Mouse (Mus musculus): Measurements from ENCODE around the gene Tmem262. TPM values are rescaled to one million over a fixed set of nuclear protein-coding genes. Genes with fewer than 3 reads are reported as not detected.

Gene Tmem262
- total and polyA plus RNA-seq, 2 experiments from 2014 or later, result not detected

- peak; percentile 28 for DNase-seq
- 2% methylated on average over 44 of the region's 44 CpGs for WGBS
- 0 out of 2 replicates have a peak, but pooled peaks cover 5% of the 10 kb centered on the region for H3K36me3 ChIP-seq (ENCODE audit: insufficient read depth)
- peak overlapping the region; percentile 86 for H3K27ac ChIP-seq (ENCODE audit: low read depth, low read length)
- ATAC-seq, result peak; percentile 3
- H3K9me3 ChIP-seq (ENCODE audit: low read length), result no peaks in the 10 kb centered on the region
- peak overlapping the region; percentile 57 for H3K4me3 ChIP-seq (ENCODE audit: low read depth, low read length)
- H3K4me1 ChIP-seq (ENCODE audit: insufficient read depth), result peaks cover 19% of the 10 kb centered on the region
- H3K27me3 ChIP-seq (ENCODE audit: insufficient read depth, low read length), result no peaks in the 10 kb centered on the region
- no peak for TF ChIP-seq CTCF (IDR thresholded peaks at IDR 0.05; ENCODE audit: low read depth)
- peak overlapping the region; percentile 99 for H3K4me2 ChIP-seq (ENCODE audit: low read depth)
- H3K9ac ChIP-seq, result peak overlapping the region; percentile 93
Observed at GRCm38 (mm10) chr19:6061641-6062302, 18.1 kb upstream of the Tmem262 start.

GRCm38 (mm10) chr19:6062418-6062817, 17.4 kb upstream of the Tmem262 start:
- 0 out of 2 replicates have a peak, but pooled peaks cover 5% of the 10 kb centered on the region for H3K36me3 ChIP-seq (ENCODE audit: insufficient read depth)

GRCm38 (mm10) chr19:6063081-6063480, 16.8 kb upstream of the Tmem262 start:
- 98% methylated on average over 6 of the region's 6 CpGs for WGBS
- H3K9me3 ChIP-seq (ENCODE audit: low read length), result no peaks in the 10 kb centered on the region
- no peak overlapping the region for H3K4me3 ChIP-seq (ENCODE audit: low read depth, low read length)
- no peak for TF ChIP-seq CTCF (IDR thresholded peaks at IDR 0.05; ENCODE audit: low read depth)
- no peak overlapping the region for H3K27ac ChIP-seq (ENCODE audit: low read depth, low read length)
- 0 out of 2 replicates have a peak, but pooled peaks cover 5% of the 10 kb centered on the region for H3K36me3 ChIP-seq (ENCODE audit: insufficient read depth)
- H3K9ac ChIP-seq, result no peak overlapping the region
- H3K4me2 ChIP-seq (ENCODE audit: low read depth), result no peak overlapping the region
- ATAC-seq, result no peak
- no peaks in the 10 kb centered on the region for H3K27me3 ChIP-seq (ENCODE audit: insufficient read depth, low read length)
- peaks cover 22% of the 10 kb centered on the region for H3K4me1 ChIP-seq (ENCODE audit: insufficient read depth)
- no peak for DNase-seq

More at GRCm38 (mm10) chr19:6062418-6062817, 17.4 kb upstream of the Tmem262 start:
- WGBS, result 72% methylated on average over 5 of the region's 5 CpGs
- Histone ChIP-seq H3K9me3 (ENCODE audit: low read length) (no peaks in the 10 kb centered on the region), H3K4me2 (ENCODE audit: low read depth) (peak overlapping the region; percentile 99), H3K4me3 (ENCODE audit: low read depth, low read length) (peak overlapping the region; percentile 57), H3K9ac (peak overlapping the region; percentile 93), H3K4me1 (ENCODE audit: insufficient read depth) (peaks cover 19% of the 10 kb centered on the region), H3K27ac (ENCODE audit: low read depth, low read length) (no peak overlapping the region), H3K27me3 (ENCODE audit: insufficient read depth, low read length) (no peaks in the 10 kb centered on the region)
- ATAC-seq (no peak), DNase-seq (no peak)
- TF ChIP-seq CTCF (IDR thresholded peaks at IDR 0.05; ENCODE audit: low read depth), result no peak

- Histone ChIP-seq H3K36me3 (ENCODE audit: insufficient read depth) (peaks cover 29% of the 10 kb centered on the region), H3K9ac (peak overlapping the region; percentile 79), H3K4me2 (ENCODE audit: low read depth) (peak overlapping the region; percentile 95), H3K4me3 (ENCODE audit: low read depth, low read length) (peak overlapping the region; percentile 64), H3K27ac (ENCODE audit: low read depth, low read length) (peak overlapping the region; percentile 87), H3K27me3 (ENCODE audit: insufficient read depth, low read length) (no peaks in the 10 kb centered on the region), H3K4me1 (ENCODE audit: insufficient read depth) (peaks cover 23% of the 10 kb centered on the region), H3K9me3 (ENCODE audit: low read length) (no peaks in the 10 kb centered on the region)
- TF ChIP-seq CTCF (IDR thresholded peaks at IDR 0.05; ENCODE audit: low read depth), result no peak
- 37% methylated on average over 5 of the region's 5 CpGs for WGBS
- ATAC-seq, result 0 out of 2 replicates have a peak, but pooled peaks have one; percentile 0
- no peak for DNase-seq
Observed at GRCm38 (mm10) chr19:6066571-6066970, 13.3 kb upstream of the Tmem262 start.

- Histone ChIP-seq H3K4me2 (ENCODE audit: low read depth) (peak overlapping the region; percentile 95), H3K4me3 (ENCODE audit: low read depth, low read length) (peak overlapping the region; percentile 64), H3K9ac (peak overlapping the region; percentile 79), H3K27me3 (ENCODE audit: insufficient read depth, low read length) (no peaks in the 10 kb centered on the region), H3K4me1 (ENCODE audit: insufficient read depth) (peaks cover 18% of the 10 kb centered on the region), H3K36me3 (ENCODE audit: insufficient read depth) (peaks cover 29% of the 10 kb centered on the region), H3K9me3 (ENCODE audit: low read length) (no peaks in the 10 kb centered on the region), H3K27ac (ENCODE audit: low read depth, low read length) (peak overlapping the region; percentile 87)
- WGBS, result under 1% methylated on average over 30 of the region's 30 CpGs
- DNase-seq (peak; percentile 90), ATAC-seq (peak; percentile 85)
- peak; percentile 94 for TF ChIP-seq CTCF (IDR thresholded peaks at IDR 0.05; ENCODE audit: low read depth)
Observed at GRCm38 (mm10) chr19:6067011-6067723, 12.7 kb upstream of the Tmem262 start.

GRCm38 (mm10) chr19:6067724-6068415, 12.0 kb upstream of the Tmem262 start, which contains the start of gene Tm7sf2:
TSS of gene Tm7sf2 (minus strand) at chr19:6068373.
- peak within 1 kb of the TSS; percentile 87 for H3K27ac ChIP-seq (ENCODE audit: low read depth, low read length)
- no peak for TF ChIP-seq CTCF (IDR thresholded peaks at IDR 0.05; ENCODE audit: low read depth)
- H3K4me3 ChIP-seq (ENCODE audit: low read depth, low read length), result peak within 1 kb of the TSS; percentile 64
- peak; percentile 92 for DNase-seq
- ATAC-seq, result peak; percentile 93
- peak within 1 kb of the TSS; percentile 95 for H3K4me2 ChIP-seq (ENCODE audit: low read depth)
- H3K9me3 ChIP-seq (ENCODE audit: low read length), result no peaks in the 10 kb centered on the region
- peaks cover 29% of the 10 kb centered on the region for H3K36me3 ChIP-seq (ENCODE audit: insufficient read depth)
- WGBS, result 8% methylated on average over 33 of the region's 33 CpGs
- peaks cover 14% of the 10 kb centered on the region; the same call in 1 of the 2 replicates for H3K4me1 ChIP-seq (ENCODE audit: insufficient read depth)
- peak within 1 kb of the TSS; percentile 79 for H3K9ac ChIP-seq
- no peaks in the 10 kb centered on the region for H3K27me3 ChIP-seq (ENCODE audit: insufficient read depth, low read length)
